Mouse (Mus musculus): ENCODE data around the gene Adgrf2.
A peak's percentile ranks its signal among the peaks of the same experiment; 100 is the strongest.

Adgrf2 gene

DNA sequence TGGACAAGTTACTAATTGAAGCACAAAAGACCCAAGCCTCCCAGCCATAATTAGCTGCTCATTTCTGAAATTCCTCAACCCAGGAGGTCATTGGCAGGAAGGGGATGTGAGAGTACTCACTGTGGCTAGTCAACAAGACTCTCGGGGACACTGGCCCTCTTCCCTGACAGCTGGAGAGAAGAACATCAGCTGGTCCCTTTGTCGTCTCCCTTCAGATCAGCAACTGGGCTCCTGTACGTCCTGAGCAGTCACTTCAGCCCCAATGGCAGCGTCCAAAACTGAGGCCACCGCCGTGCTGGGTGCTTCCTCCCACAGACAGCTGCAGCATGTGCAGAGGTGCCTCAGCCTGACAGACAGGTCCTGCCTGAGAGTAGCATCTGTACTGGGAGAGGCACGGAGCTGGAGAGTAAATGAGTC lies at the start of gene Adgrf2:
TSS of gene Adgrf2 (minus strand) at position 379 of the 417 bp plus-strand sequence.
- no peak for DNase-seq (ENCODE audit: low read depth)

DNA sequence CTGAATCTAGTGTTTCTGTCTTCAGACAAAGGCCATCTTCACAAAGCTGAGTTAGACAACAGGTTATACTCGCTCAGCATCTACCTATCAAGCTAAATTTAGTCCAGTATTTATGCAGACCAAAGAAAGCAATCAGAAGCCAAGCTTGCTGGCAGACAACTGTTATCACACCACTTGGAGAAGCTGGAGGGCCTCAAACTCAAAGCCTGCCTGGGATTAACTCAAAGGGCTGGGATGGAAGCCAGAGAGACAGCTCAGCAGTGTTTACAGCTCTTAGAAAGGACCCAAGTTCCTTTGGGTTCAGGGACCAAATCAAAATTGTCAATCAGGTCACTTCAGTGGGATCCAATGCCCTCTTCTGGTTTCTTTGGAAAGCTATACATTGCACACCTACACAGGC lies 48.8 kb upstream of the Adgrf2 start:
- DNase-seq (ENCODE audit: low read depth): no peak

DNA sequence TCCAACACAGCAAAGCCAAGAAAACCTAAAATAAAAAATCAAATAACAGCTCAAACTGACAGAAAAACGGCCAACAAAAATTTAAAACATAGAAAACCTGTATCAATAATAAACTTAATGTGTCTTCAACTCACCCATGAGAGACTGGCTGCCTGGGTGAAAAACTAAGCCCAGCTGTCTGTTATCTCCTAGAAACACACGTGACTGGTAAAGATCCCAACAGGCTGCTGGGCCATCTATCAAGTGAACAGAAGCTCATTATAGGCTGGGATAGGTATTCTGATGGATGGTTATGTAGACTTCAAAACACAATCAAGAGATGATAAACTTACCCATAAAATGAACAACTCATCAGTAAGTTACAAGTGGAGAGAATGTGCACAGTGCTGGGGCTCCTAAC lies 47.7 kb upstream of the Adgrf2 start:
- no peak for DNase-seq (ENCODE audit: low read depth)

DNA sequence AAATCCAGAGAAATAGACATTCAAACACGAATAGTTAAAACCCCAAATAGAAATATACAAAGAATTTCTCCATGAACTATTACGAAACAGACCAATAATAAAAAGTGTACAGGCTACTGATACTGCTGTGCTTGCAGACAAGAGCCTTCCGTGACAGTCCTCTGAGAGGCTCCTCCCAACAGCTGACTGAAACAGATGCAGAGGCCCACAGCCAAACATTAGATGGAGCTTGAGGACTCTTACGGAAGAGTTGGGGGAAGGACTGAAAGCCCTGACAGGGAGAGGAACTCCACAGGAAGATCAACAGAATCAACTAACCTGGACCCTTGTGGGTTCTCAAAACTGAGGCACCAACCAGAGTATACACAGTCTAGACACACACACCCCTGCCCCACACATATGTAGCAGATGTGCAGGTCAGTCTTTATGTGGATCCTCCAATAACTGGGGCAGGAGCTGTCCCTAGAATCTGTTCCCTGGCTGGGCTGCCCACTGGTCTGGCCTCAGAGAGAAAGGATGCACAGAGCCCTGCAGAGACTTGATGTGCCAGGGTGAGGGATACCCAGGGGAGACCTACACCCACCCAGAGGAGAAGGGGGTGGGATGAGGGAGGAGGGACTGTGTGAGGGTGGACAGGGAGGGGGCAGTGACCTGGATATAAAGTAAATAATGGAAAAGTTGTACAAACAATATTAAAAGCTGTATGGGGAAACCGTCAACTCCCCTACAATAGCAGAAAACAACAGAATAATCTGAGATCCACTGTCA lies 46.9 kb upstream of the Adgrf2 start:
- DNase-seq (ENCODE audit: low read depth): no peak

DNA sequence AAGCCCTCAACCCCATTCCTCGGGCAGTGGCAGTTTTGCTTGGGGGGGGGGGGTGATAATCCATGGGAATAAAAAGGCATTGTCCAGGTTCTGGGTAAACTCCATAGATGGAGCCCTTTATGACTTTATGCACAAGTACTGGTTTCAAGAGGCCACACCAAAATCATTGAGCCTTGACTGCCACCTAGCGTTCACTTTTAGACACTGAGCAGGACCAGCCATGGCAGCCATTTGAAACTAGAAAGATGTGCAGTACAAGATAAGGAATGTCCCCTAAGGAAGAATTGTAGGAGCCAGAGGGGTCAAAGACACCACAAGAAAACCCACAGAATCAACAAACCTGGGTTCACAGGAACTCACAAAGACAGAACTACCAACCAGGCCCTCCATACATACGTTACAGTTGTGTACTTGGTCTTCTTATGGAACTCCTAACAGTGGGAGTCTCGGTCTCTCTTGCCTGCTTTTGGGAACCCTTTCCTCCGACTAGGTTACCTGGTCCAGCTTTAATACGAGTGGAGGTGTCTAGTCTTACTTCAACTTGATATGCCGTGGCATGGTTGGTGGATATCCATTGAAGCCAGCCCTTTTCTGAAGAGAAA lies 40.3 kb upstream of the Adgrf2 start:
- DNase-seq (ENCODE audit: low read depth): peak; percentile 55

DNA sequence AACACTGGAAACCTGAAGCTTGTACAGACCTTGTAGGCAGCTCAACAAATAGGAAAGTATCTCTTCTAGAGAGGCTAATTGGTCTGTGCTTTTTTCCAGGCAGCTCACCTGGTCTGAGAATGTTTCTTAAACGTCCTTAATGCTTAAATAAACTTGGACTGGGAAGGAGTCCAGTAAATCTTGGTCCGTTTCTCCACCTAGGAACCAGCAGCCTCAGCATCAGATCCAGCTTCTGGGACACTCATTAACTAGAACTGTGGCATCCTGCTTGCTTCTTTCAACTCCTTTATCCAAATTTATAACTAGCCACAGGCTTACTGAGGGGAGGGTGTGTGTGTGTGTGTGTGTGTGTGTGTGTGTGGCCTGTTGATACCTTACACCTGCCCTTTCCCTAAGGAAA lies 11.8 kb upstream of the Adgrf2 start:
- no peak for DNase-seq (ENCODE audit: low read depth)

DNA sequence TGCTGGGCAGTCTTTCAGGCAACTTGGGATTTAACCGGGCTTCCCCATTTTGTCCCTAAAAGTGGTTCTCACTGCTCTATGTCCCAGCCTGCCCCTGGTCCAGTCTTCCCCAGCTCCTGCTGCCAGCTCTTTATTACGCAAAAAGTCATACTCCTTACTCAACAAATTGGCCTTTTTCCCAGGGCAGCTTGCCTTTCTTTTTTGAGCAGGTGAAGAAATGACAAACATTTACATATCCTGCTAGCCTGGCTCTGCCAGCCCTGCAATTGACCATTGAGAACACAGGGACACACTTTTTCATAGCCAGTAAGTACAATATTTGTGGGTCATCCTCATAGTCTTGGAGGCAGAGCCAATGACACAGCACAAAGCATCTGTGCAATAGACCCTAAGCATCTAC lies 10.2 kb upstream of the Adgrf2 start:
- no peak for DNase-seq (ENCODE audit: low read depth)

DNA sequence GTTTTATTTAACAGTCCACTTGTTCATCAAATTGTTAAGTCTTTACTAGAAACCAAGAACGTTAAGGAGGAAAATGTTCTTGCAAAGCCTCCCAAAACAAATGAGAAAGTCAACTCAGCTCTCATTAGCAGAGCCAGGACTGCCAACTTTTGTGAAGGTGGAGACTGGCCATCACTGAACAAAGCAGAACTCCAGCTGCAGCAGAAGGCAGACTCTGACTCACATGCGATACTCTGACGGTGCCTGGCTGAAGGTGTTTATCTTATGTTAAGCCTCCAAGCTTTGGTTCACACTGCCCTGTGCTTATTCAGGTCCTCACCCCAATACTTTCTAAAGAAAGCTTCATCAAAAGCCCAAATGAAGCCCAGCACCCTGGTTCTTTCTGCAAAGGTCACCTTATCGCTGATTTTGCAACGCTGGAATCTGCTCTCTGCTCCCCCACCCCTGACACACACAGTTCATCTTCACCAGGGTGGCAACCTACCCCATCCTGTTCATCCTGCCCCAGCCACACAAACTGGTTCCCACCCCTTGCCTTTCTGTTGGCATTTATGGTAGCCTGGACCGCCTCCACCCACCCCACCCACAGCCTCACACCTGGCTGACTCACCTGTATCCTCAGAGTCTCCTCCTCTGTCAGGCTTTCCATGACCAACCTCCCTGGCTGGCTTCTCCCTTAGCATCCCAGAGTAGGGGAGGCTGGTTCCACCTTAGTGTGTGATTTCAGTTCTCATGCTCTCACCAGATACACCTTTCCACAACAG lies 3.9 kb upstream of the Adgrf2 start:
- DNase-seq (ENCODE audit: low read depth): no peak

DNA sequence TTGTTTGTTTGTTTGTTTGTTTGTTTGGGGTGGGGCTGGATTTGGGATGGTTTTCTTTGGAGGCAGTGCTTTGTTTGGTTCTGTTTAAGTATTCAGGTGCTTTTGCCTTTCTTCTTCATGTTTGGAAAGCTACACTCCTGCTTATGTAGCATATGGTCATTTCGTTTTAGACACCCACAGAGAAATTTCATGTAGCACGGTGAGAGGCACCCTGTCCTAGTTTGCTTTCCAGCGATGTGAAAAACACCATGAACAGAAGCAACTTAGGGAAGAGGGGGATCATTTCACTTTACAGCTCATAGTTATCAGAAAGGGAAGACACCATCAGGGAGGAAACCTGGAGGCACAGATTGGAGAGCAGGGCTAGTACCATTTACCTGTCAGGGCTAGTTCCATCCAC lies 844 bp upstream of the Adgrf2 start:
- DNase-seq (ENCODE audit: low read depth): no peak

DNA sequence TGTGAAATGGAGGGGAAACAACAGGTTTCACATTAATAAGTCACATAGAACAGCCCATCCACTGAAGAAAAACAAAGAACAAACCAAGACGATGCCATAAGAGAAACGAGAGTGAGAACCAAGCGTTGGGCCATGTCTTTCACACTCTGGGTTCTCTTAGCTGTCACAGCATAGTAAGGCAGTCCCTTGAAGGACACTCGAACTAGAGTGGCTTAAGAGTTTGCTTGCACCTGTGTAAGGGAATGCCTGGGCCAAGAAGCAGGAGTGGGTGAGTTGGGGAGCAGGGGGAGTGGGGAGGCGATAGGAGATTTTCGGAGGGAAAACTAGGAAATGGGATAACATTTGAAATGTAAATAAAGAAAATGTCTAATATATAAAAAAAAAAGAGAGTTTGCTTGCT lies 3.2 kb downstream of the Adgrf2 start:
- no peak for DNase-seq (ENCODE audit: low read depth)

DNA sequence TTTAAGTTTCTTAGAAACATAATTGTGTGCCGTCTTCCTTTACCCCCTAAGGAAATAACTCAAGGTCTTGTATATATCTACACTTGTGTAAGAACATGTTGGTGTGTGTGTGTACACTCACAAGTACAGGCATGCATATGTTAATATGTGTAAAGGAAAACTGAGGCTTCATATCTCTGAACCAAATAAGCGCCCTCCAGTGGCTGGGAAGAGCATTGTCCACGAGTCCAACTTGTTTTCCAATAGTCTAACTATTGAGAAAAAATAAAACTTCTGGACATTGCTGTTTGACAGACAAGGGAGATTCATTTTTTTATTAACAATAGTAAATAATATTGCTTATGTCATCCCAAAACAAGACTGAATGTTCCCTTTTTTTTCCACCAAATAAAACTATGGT lies 24.8 kb downstream of the Adgrf2 start:
- DNase-seq (ENCODE audit: low read depth): peak; percentile 8

DNA sequence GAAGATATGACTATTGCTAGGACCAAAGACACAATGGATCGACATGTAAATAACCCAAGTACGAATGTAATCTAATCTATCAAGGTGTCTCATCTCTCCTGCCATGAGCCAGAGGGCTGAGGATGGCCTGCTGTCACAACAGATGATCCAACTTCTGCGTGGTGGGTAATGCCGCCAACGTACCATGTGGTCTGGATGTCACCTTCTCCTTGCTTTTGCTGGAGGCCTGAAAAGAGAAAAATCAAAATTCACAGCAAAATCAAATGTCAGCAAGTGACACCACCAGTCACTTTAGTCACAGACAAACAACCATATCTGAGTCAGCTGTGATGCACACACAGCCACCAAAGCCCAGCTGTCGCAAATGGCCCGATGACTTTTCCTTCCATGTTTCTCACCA lies 27.0 kb downstream of the Adgrf2 start:
- DNase-seq (ENCODE audit: low read depth): no peak

DNA sequence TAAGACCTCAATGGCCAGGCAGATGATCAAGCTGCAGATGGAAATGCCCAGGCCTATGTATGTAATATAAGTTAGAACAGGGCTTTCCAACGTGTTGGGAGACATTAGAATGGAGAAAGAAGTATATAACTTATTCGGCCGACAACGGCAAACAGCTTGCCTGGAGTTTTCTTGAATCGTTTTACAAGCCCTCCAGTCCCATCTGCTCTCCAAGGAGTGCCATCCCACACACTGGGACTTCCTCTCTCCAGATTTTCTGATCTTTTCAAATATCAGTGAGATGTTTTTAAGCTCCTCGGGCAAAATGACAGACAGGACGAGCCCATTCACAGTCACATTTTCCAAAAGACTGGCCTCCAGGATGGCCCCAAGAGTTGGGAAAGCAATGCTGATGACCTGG lies 31.3 kb downstream of the Adgrf2 start:
- DNase-seq (ENCODE audit: low read depth): no peak

DNA sequence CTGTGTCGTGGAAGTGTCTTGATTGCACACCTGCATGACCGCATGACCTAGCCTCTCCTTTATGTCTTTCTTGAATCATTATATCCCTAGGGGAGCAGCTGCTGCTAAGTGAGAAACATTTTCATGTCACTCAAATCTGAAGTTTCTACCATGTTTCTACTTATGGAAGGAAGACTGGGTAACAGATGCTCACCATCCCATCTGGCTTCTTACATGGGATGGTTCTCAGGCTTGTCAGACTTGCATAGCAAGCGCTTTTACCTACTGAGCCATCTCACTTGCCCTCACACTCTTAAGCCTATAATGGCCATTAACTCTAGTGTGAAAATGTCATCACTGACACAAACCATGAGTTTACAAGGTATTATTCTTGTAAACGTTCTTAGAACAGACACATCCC lies 36.4 kb downstream of the Adgrf2 start:
- DNase-seq (ENCODE audit: low read depth): no peak

DNA sequence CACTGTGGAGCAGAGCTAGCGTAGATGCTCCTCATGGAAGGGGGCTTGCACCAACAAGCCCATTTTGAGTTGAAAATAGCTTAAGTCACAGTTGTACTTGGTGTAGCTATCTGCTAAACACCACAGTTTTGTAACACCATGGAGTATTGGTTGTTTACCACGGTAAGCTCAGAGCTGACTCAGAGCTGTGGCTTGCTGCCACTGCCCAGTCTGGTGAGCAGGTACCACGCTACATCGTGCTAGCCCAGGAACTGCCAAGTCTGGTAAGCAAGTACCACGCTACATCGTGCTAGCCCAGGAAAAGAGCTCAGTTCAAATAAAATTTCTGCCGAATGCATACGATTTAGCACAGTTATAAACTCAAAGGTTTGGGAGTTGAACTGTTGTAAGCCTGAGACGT lies 39.8 kb downstream of the Adgrf2 start:
- no peak for DNase-seq (ENCODE audit: low read depth)

DNA sequence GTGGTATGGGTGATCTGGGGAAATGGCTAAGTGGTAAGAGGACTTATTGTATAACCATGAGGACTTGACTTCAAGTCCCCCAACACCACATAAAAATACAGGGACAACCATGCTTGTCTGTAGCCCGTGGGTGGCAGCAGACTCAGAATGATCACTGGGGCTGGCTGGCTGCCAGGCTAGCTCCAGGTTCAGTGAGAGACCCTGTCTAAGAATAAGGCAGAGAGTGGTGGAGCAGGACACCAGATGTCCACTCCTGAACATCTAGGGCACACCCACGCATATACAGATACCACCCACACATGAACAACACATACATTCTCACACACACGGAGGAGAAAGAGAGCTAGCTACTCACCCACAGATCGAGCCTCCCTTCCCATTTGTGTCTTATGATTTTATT lies 47.2 kb downstream of the Adgrf2 start:
- no peak for DNase-seq (ENCODE audit: low read depth)

DNA sequence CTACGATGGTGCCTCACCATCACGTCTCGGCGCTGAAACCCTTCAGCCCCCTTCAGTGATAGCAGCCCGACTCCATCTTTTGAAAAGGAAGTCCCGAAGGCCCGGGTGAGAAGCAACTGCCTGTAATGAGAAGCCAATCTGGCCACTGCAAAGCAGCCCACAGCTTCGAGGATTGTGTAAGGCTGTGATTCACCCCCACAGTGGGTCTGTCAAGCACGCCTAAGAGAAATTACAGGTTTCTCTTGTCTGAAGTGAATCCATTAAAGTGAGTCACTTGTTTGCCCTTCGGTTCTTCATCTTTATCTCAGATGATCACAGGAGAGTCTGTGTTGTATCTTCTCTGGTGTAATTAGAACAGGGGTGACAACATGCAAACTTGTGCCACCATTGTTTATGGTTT lies 49.8 kb downstream of the Adgrf2 start, which contains the start of gene Adgrf4:
TSS of gene Adgrf4 (minus strand) at position 149 of the 400 bp plus-strand sequence.
- DNase-seq (ENCODE audit: low read depth): no peak

DNA sequence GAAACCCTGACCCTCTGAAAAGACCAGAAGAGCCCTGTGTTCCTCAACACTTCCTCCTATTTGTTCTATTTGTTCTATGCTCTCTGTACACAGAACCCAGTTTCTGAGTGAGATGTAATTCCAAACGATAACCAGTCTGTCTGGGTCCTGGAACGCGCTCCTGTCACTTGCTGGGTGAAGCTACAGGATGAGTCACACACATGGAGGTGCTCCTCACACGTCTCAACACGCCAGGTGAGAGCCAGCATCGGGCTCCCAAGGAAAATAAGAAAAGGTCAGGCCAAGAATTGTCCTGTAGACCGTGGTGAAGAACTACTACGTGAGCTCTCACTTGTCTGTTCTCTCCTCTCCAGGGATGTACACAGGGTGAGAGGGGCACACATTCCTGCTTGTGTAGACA lies 51.4 kb downstream of the Adgrf2 start:
- DNase-seq (ENCODE audit: low read depth): no peak
